Mouse (Mus musculus) embryonic facial prominence, embryonic 14.5 days (tissue): Measurements from ENCODE around the gene Hdac5. TPM values are rescaled to one million over a fixed set of nuclear protein-coding genes. Genes with fewer than 3 reads are reported as not detected.

Experiments
- ATAC-seq: fragments of 200-750 bp; cut with Nextera tagmentation; 2 replicates; pipeline ENCODE4 v1.8.0; 2017; ENCODE audit warnings: low read depth, moderate number of reproducible peaks, moderate TSS enrichment
- DNase-seq: peaks from one replicate; pipeline ENCODE4 v3.0.0-alpha.2; 2015; ENCODE audit warnings: low spot score
- H3K27ac ChIP-seq: fragments of 300-500 bp; sonication (generic); replicated peaks from 2 replicates; pipeline ENCODE4 v1.5.1; 2014; ENCODE audit warnings: low read depth, mild to moderate bottlenecking, low read length, moderate library complexity
- H3K27me3 ChIP-seq: fragments of 300-500 bp; sonication (generic); replicated peaks from 2 replicates; pipeline ENCODE4 v1.6.1; 2014; ENCODE audit warnings: low read length; ENCODE audit not compliant: control insufficient read depth, insufficient read depth
- H3K36me3 ChIP-seq: fragments of 300-500 bp; sonication (generic); 2 replicates; pipeline ENCODE4 v1.6.1; 2014; ENCODE audit warnings: low read length, mixed read lengths; ENCODE audit not compliant: control insufficient read depth, insufficient read depth
- H3K4me1 ChIP-seq: fragments of 300-500 bp; sonication (generic); 2 replicates; pipeline ENCODE4 v1.6.1; 2014; ENCODE audit warnings: antibody characterized with exemption, low read length; ENCODE audit not compliant: control insufficient read depth, insufficient read depth
- H3K4me2 ChIP-seq: fragments of 300-500 bp; sonication (generic); 2 replicates; pipeline ENCODE4 v1.6.1; 2014; ENCODE audit warnings: low read depth, mild to moderate bottlenecking, low read length, moderate library complexity, mixed read lengths
- H3K4me3 ChIP-seq: fragments of 300-500 bp; sonication (generic); 2 replicates; pipeline ENCODE4 v1.5.1; 2014; ENCODE audit warnings: low read depth, mild to moderate bottlenecking, low read length
- H3K9ac ChIP-seq: fragments of 300-500 bp; sonication (generic); 2 replicates; pipeline ENCODE4 v1.6.1; 2014; ENCODE audit warnings: low read depth, mild to moderate bottlenecking, low read length, moderate library complexity, mixed read lengths
- H3K9me3 ChIP-seq: fragments of 300-500 bp; sonication (generic); 2 replicates; pipeline ENCODE4 v1.6.1; 2016; ENCODE audit warnings: low read length; ENCODE audit not compliant: control insufficient read depth
- WGBS: fragments of 180-500 bp; shearing (Covaris S2); extraction: QIAGEN DNeasy Blood & Tissue Kit; methylation state at CpG from one replicate; pipeline ENCODE4 v1.1.7; 2014; 5-methylcytosine and 5-hydroxymethylcytosine counted together
- polyA plus RNA-seq: library from polyadenylated mRNA; unstranded; fragments of >200 nt; fragmentation: Nextera tagmentation; extraction: Ambion mirVana; gene quantifications from 2 replicates; pipeline ENCODE4 v1.2.1, GENCODE M21; 2014

Hdac5 gene
- polyA plus RNA-seq, 1 experiment from 2014 or later: 47.2 TPM

DNA sequence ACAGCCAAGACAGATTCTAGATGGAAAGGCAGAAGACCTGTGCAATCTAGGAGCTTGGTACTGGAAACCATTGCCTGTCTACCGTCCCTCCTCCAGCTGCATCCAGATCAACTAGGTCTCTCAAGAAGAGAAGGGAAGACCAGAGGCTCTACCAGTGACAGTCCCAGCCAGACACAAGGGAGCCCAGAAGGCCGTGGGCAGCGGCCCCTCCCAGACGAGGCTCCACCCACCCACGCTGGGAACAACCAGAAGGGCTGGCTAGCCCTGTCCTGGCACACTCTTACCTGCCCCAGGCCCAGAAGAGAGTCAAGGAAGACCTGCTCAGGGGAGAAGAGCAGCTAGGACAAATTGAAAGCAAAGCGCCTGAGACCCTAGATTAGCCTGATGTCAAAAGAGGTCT is 9.5 kb downstream of the Hdac5 start:
- Histone ChIP-seq H3K27ac (peak overlapping the region; percentile 24; the same call in 1 of the 2 replicates), H3K4me3 (no peak overlapping the region), H3K36me3 (peaks cover 18% of the 10 kb centered on the region; the same call in 1 of the 2 replicates), H3K9me3 (no peaks in the 10 kb centered on the region), H3K4me1 (peaks cover 61% of the 10 kb centered on the region), H3K4me2 (no peak overlapping the region), H3K27me3 (no peaks in the 10 kb centered on the region), H3K9ac (no peak overlapping the region)
- no peak for ATAC-seq
- 60% methylated on average over 6 of the region's 6 CpGs for WGBS
- DNase-seq: no peak

DNA sequence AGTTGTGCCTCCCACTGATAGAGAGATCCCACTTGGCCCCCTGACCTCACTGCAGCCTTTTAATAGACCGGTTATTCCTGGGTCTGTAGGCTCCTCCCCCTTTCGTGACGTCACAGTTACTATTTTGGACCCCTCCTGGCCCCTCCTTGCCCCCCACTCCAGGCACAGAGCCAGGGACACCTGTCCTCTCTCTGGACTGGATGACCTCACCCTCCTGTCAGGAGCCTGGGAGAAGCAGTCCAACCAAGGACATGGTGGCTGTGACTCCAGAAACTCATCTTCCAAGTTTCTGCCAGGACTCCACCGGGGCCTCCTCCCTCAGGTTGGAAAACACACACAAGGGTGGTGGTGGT is 10.0 kb downstream of the Hdac5 start:
- no peak overlapping the region for H3K4me2 ChIP-seq
- ATAC-seq: no peak
- H3K4me1 ChIP-seq: peaks cover 62% of the 10 kb centered on the region

DNA sequence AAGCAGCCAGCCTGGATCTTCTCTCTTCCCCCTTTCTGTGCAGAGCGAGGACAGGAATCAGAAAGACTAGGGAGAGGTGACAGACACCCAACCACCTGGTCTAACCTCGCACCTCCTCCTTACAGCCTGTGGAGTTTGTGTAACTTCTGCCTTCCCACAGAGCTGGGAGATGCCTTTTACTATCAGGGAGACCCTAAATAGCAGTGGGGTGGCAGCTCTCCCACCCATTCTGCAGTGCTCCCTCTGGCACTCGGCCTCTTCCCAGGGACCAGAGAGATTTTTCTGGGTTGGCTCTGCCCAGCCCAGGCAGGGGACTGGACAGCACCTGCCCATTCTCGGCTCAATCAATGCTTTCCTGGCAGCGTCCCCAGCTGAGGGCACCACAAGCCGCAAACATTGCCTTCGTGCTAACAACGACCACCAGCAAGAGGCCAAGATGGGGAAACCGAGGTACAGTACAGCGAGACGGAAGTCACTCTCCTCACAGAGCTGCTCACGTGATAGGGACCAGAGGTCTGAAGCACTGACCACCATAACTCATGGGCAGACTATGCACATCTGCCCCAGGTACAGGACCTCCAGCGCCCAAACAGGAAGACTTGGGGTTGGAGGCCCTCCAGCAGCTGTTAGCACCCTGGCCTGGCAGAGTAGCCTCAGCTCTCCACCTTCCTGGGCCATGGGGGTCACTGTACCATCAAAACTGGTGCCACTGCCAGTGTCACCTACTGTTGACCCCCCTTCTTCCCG is 10.5 kb downstream of the Hdac5 start:
- H3K4me1 ChIP-seq: peaks cover 62% of the 10 kb centered on the region
- H3K27me3 ChIP-seq: no peaks in the 10 kb centered on the region
- H3K9me3 ChIP-seq: no peaks in the 10 kb centered on the region
- DNase-seq (no peak), ATAC-seq (no peak)
- peak overlapping the region; percentile 63 for H3K4me2 ChIP-seq
- no peak overlapping the region for H3K9ac ChIP-seq
- H3K27ac ChIP-seq: peak overlapping the region; percentile 73
- 0 out of 2 replicates have a peak overlapping the region, but pooled peaks have one; percentile 39 for H3K4me3 ChIP-seq
- 59% methylated on average over 13 of the region's 14 CpGs for WGBS
- H3K36me3 ChIP-seq: peaks cover 18% of the 10 kb centered on the region; the same call in 1 of the 2 replicates

More for the DNA sequence above, 10.0 kb downstream of the Hdac5 start:
- no peaks in the 10 kb centered on the region for H3K9me3 ChIP-seq
- no peak overlapping the region for H3K4me3 ChIP-seq
- H3K36me3 ChIP-seq: peaks cover 18% of the 10 kb centered on the region; the same call in 1 of the 2 replicates
- H3K9ac ChIP-seq: no peak overlapping the region
- peak overlapping the region; percentile 73; the same call in 1 of the 2 replicates for H3K27ac ChIP-seq
- no peaks in the 10 kb centered on the region for H3K27me3 ChIP-seq
- DNase-seq: no peak
- WGBS: 68% methylated on average over 4 of the region's 4 CpGs

DNA sequence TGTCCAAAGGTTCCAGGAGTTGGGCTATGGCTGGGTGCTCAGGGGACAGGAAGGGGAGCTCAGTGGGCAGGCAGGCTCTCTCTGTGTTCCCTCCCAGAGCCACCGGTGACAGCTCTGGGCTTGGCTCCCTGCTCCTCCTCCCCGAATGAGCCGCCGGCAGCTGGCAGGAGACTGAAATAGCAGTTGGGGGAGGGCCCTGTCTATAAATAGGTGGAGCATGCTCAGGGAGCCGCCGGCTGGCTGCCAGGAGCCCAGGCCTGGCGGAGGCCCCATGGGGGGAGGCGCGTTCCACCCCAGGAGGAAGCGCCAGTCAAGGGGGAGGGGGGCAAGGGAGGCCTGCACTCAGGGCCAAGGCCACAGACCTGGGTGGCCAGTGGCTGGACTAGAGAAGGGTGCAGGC is 11.2 kb downstream of the Hdac5 start:
- H3K4me1 ChIP-seq: peaks cover 63% of the 10 kb centered on the region
- WGBS: 0% methylated on average over 9 of the region's 10 CpGs
- H3K36me3 ChIP-seq: peaks cover 14% of the 10 kb centered on the region; the same call in 1 of the 2 replicates
- H3K9ac ChIP-seq: peak overlapping the region; percentile 58
- peak overlapping the region; percentile 39 for H3K4me3 ChIP-seq
- H3K4me2 ChIP-seq: peak overlapping the region; percentile 63
- no peaks in the 10 kb centered on the region for H3K27me3 ChIP-seq
- no peaks in the 10 kb centered on the region for H3K9me3 ChIP-seq
- DNase-seq (peak; percentile 98), ATAC-seq (peak; percentile 88)
- peak overlapping the region; percentile 73 for H3K27ac ChIP-seq

DNA sequence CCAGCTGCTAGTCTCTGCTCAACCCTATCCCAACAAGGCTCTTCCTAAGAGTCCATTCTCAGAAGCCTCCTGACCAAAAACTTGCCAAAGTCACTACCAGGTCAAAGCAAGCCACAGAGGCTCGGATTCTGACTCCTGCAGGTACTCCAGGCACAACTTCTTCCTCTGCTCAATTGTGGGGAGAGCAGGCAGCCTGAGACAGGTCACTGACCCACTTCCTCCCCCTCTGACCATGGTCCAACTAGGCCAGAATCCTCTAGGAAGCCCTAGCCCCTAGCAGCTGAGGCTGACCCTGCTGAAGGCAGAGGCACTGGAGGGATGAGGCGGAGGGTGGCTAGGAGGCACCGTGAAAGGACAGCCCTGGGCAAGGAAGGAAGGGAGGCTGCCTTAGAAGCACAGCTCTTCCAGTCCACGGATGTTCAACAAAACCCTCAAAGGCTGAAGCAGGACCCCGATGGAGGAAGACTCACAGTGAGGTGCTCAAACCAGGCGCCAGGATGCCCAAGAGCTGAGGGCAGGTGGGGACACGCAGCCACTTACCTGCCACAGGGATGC is 12.0 kb downstream of the Hdac5 start:
- H3K9ac ChIP-seq: peak overlapping the region; percentile 58
- H3K4me1 ChIP-seq: peaks cover 63% of the 10 kb centered on the region
- 0 out of 2 replicates have a peak, but pooled peaks cover 14% of the 10 kb centered on the region for H3K36me3 ChIP-seq
- peak overlapping the region; percentile 44 for H3K27ac ChIP-seq
- WGBS: 44% methylated on average over 7 of the region's 7 CpGs
- no peaks in the 10 kb centered on the region for H3K9me3 ChIP-seq
- H3K4me3 ChIP-seq: peak overlapping the region; percentile 39
- ATAC-seq (no peak), DNase-seq (no peak)
- peak overlapping the region; percentile 63 for H3K4me2 ChIP-seq
- H3K27me3 ChIP-seq: no peaks in the 10 kb centered on the region

DNA sequence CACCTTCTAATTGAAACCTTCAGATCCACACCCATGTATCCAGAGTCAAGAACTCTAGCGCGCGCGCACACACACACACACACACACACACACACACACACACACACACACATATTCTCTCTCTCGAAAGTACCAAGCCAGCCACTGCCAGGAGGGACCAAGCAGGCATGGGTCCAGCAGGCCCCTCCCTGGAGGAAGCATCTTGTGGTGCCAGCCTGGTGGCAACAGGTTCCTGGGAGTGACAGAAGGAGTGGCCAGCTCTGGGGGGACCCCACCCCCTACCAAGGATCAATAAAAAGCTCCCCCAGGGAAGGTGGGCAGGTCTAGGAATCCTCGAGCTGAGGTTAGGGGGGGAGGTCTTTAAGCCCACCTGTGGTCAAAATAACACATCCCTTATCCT is 12.6 kb downstream of the Hdac5 start:
- H3K9ac ChIP-seq: peak overlapping the region; percentile 58; the same call in 1 of the 2 replicates
- 0 out of 2 replicates have a peak overlapping the region, but pooled peaks have one; percentile 30 for H3K27ac ChIP-seq
- H3K36me3 ChIP-seq: 0 out of 2 replicates have a peak, but pooled peaks cover 14% of the 10 kb centered on the region
- peaks cover 66% of the 10 kb centered on the region for H3K4me1 ChIP-seq
- no peaks in the 10 kb centered on the region for H3K27me3 ChIP-seq
- H3K9me3 ChIP-seq: no peaks in the 10 kb centered on the region
- H3K4me2 ChIP-seq: peak overlapping the region; percentile 63
- DNase-seq: no peak
- 60% methylated on average over 6 of the region's 6 CpGs for WGBS
- peak overlapping the region; percentile 39 for H3K4me3 ChIP-seq
- no peak for ATAC-seq

DNA sequence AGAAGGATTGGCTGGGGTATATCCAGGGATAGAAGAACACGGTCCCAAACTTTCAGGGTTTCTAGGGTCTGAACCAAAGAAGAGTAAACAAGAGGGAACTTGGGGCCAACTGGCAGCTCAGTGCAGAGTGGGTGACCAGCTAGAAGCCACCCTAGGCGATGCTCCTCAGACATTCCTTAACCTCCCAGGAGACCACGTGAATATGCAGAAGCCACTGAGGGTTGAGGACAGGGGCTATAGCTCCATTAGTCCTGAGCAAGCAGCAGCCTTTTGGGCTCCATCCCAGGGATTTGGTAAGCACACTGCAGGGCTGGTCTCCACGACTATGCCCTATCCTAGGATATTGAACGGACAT is 13.1 kb downstream of the Hdac5 start:
- no peaks in the 10 kb centered on the region for H3K27me3 ChIP-seq
- H3K4me3 ChIP-seq: peak overlapping the region; percentile 39
- ATAC-seq (no peak), DNase-seq (no peak)
- 34% methylated on average over 5 of the region's 5 CpGs for WGBS
- 0 out of 2 replicates have a peak, but pooled peaks cover 14% of the 10 kb centered on the region for H3K36me3 ChIP-seq
- H3K4me2 ChIP-seq: peak overlapping the region; percentile 63
- H3K9me3 ChIP-seq: no peaks in the 10 kb centered on the region
- H3K4me1 ChIP-seq: peaks cover 69% of the 10 kb centered on the region
- 0 out of 2 replicates have a peak overlapping the region, but pooled peaks have one; percentile 30 for H3K27ac ChIP-seq
- peak overlapping the region; percentile 58 for H3K9ac ChIP-seq

DNA sequence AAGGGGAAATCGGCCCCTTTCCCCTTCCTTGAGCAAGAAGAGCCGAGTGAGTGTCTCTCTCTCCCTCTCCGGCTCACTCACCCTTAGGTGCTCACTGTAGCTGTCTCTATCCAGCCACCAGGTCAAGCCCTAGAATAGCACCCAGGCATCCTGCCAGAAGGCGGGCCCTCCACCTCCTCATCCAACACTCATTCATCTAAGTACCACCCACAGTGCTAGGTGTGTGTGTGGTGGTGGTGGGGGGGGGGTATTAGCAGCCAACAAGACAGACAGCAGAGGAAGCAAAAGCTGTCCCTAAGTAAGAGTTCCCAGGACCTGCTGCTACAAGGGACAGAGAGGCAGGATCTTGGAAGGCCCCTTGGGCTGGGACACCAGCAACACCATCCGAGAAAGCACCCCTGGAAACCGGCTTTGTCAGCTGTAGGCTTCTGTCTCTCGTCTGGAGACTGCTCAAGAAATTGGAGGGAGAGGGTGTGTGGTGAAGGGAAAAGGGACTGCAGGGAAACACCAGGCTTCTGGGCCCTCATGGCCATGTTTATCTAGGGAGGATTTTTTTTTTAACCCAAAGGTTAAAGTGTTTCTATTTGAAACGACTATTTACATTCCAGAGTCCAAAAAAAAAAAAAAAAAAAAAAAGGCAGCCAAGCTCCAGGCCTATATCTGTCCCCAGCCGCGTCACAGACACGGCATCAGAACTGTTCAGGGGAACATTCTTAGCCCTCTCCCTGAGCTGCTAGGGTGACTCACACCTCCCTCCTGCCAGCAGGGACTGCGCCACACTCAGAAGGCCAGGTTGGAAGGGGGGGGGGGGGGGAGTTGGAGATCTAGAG is 13.7 kb downstream of the Hdac5 start:
- DNase-seq (peak; percentile 64), ATAC-seq (no peak; the same call in 1 of the 2 replicates)
- whole genome bisulfite sequencing: 32% methylated on average over 12 of the region's 12 CpGs
- no peaks in the 10 kb centered on the region for H3K9me3 ChIP-seq
- H3K27ac ChIP-seq: peak overlapping the region; percentile 49; the same call in 1 of the 2 replicates
- H3K36me3 ChIP-seq: 0 out of 2 replicates have a peak, but pooled peaks cover 8% of the 10 kb centered on the region
- peak overlapping the region; percentile 58; the same call in 1 of the 2 replicates for H3K9ac ChIP-seq
- H3K4me1 ChIP-seq: peaks cover 74% of the 10 kb centered on the region
- H3K27me3 ChIP-seq: no peaks in the 10 kb centered on the region
- peak overlapping the region; percentile 39 for H3K4me3 ChIP-seq
- H3K4me2 ChIP-seq: peak overlapping the region; percentile 63
